Mouse (Mus musculus): ENCODE data around the gene Plekhj1. TPM values are rescaled to one million over a fixed set of nuclear protein-coding genes. Genes with fewer than 3 reads are reported as not detected.

Gene Plekhj1
- total and polyA plus RNA-seq, 2 experiments from 2014 or later: 74.4 to 99.4 TPM

GRCm38 (mm10) chr10:80842334-80842733 lies 43.9 kb upstream of the Plekhj1 start:
- Histone ChIP-seq H3K36me3 (ENCODE audit: insufficient read depth, low read length) (no peaks in the 10 kb centered on the region), H3K27ac (no peak overlapping the region), H3K4me2 (ENCODE audit: low read depth, low read length) (peak overlapping the region; percentile 78), H3K27me3 (ENCODE audit: insufficient read depth, low read length) (no peaks in the 10 kb centered on the region), H3K9ac (replicated peaks; ENCODE audit: low read length) (no peak overlapping the region), H3K4me1 (ENCODE audit: insufficient read depth, low read length) (no peaks in the 10 kb centered on the region; the same call in 1 of the 2 replicates), H3K4me3 (ENCODE audit: low read length) (no peak overlapping the region), H3K9me3 (ENCODE audit: low read length) (no peaks in the 10 kb centered on the region)
- no peak for TF ChIP-seq CTCF (IDR thresholded peaks at IDR 0.05; ENCODE audit: low read depth)
- DNase-seq (ENCODE audit: low spot score) (no peak), ATAC-seq (no peak)
- 80% methylated on average over 15 of the region's 15 CpGs for WGBS

GRCm38 (mm10) chr10:80841685-80842084 lies 43.3 kb upstream of the Plekhj1 start:
- no peak for TF ChIP-seq CTCF (IDR thresholded peaks at IDR 0.05; ENCODE audit: low read depth)
- no peaks in the 10 kb centered on the region for H3K27me3 ChIP-seq (ENCODE audit: insufficient read depth, low read length)
- H3K4me3 ChIP-seq (ENCODE audit: low read length): no peak overlapping the region
- H3K9me3 ChIP-seq (ENCODE audit: low read length): no peaks in the 10 kb centered on the region
- H3K27ac ChIP-seq: no peak overlapping the region
- 73% methylated on average over 2 of the region's 2 CpGs for WGBS
- peak; percentile 28 for DNase-seq (ENCODE audit: low spot score)
- H3K4me1 ChIP-seq (ENCODE audit: insufficient read depth, low read length): no peaks in the 10 kb centered on the region; the same call in 1 of the 2 replicates
- no peaks in the 10 kb centered on the region for H3K36me3 ChIP-seq (ENCODE audit: insufficient read depth, low read length)
- no peak overlapping the region for H3K9ac ChIP-seq (replicated peaks; ENCODE audit: low read length)
- ATAC-seq: no peak
- no peak overlapping the region for H3K4me2 ChIP-seq (ENCODE audit: low read depth, low read length)

GRCm38 (mm10) chr10:80839848-80840247 lies 41.4 kb upstream of the Plekhj1 start:
- no peaks in the 10 kb centered on the region for H3K27me3 ChIP-seq (ENCODE audit: insufficient read depth, low read length)
- H3K4me1 ChIP-seq (ENCODE audit: insufficient read depth, low read length): no peaks in the 10 kb centered on the region; the same call in 1 of the 2 replicates
- DNase-seq (ENCODE audit: low spot score): no peak
- no peak overlapping the region for H3K4me3 ChIP-seq (ENCODE audit: low read length)
- 42% methylated on average over 6 of the region's 6 CpGs for WGBS
- no peaks in the 10 kb centered on the region for H3K36me3 ChIP-seq (ENCODE audit: insufficient read depth, low read length)
- ATAC-seq: no peak
- no peak overlapping the region for H3K4me2 ChIP-seq (ENCODE audit: low read depth, low read length)
- H3K9ac ChIP-seq (replicated peaks; ENCODE audit: low read length): no peak overlapping the region
- H3K27ac ChIP-seq: no peak overlapping the region
- H3K9me3 ChIP-seq (ENCODE audit: low read length): no peaks in the 10 kb centered on the region
- no peak for TF ChIP-seq CTCF (IDR thresholded peaks at IDR 0.05; ENCODE audit: low read depth)

GRCm38 (mm10) chr10:80838346-80838912 lies 40.0 kb upstream of the Plekhj1 start:
- Histone ChIP-seq H3K36me3 (ENCODE audit: insufficient read depth, low read length) (no peaks in the 10 kb centered on the region), H3K4me3 (ENCODE audit: low read length) (no peak overlapping the region), H3K9me3 (ENCODE audit: low read length) (no peaks in the 10 kb centered on the region), H3K4me1 (ENCODE audit: insufficient read depth, low read length) (no peaks in the 10 kb centered on the region), H3K27ac (no peak overlapping the region), H3K4me2 (ENCODE audit: low read depth, low read length) (no peak overlapping the region), H3K27me3 (ENCODE audit: insufficient read depth, low read length) (no peaks in the 10 kb centered on the region), H3K9ac (replicated peaks; ENCODE audit: low read length) (no peak overlapping the region)
- 72% methylated on average over 2 of the region's 2 CpGs for WGBS
- DNase-seq (ENCODE audit: low spot score) (no peak), ATAC-seq (no peak)
- no peak for TF ChIP-seq CTCF (IDR thresholded peaks at IDR 0.05; ENCODE audit: low read depth)

GRCm38 (mm10) chr10:80837827-80838226 lies 39.4 kb upstream of the Plekhj1 start:
- Histone ChIP-seq H3K4me3 (ENCODE audit: low read length) (no peak overlapping the region), H3K4me1 (ENCODE audit: insufficient read depth, low read length) (no peaks in the 10 kb centered on the region), H3K27me3 (ENCODE audit: insufficient read depth, low read length) (no peaks in the 10 kb centered on the region), H3K9ac (replicated peaks; ENCODE audit: low read length) (no peak overlapping the region), H3K9me3 (ENCODE audit: low read length) (no peaks in the 10 kb centered on the region), H3K36me3 (ENCODE audit: insufficient read depth, low read length) (no peaks in the 10 kb centered on the region), H3K4me2 (ENCODE audit: low read depth, low read length) (no peak overlapping the region), H3K27ac (no peak overlapping the region)
- WGBS: 26% methylated on average over 2 of the region's 2 CpGs
- ATAC-seq: no peak
- no peak for DNase-seq (ENCODE audit: low spot score)
- no peak for TF ChIP-seq CTCF (IDR thresholded peaks at IDR 0.05; ENCODE audit: low read depth)

GRCm38 (mm10) chr10:80836949-80837379 lies 38.5 kb upstream of the Plekhj1 start:
- ATAC-seq (no peak), DNase-seq (ENCODE audit: low spot score) (peak; percentile 22)
- H3K4me1 ChIP-seq (ENCODE audit: insufficient read depth, low read length): no peaks in the 10 kb centered on the region
- H3K9me3 ChIP-seq (ENCODE audit: low read length): no peaks in the 10 kb centered on the region
- WGBS: 41% methylated on average over 7 of the region's 7 CpGs
- 0 out of 2 replicates have a peak overlapping the region, but pooled peaks have one; percentile 5 for H3K27ac ChIP-seq
- TF ChIP-seq CTCF (IDR thresholded peaks at IDR 0.05; ENCODE audit: low read depth): no peak
- no peaks in the 10 kb centered on the region for H3K36me3 ChIP-seq (ENCODE audit: insufficient read depth, low read length)
- no peak overlapping the region for H3K9ac ChIP-seq (replicated peaks; ENCODE audit: low read length)
- no peaks in the 10 kb centered on the region for H3K27me3 ChIP-seq (ENCODE audit: insufficient read depth, low read length)
- no peak overlapping the region for H3K4me3 ChIP-seq (ENCODE audit: low read length)
- H3K4me2 ChIP-seq (ENCODE audit: low read depth, low read length): no peak overlapping the region

- Histone ChIP-seq H3K36me3 (ENCODE audit: insufficient read depth, low read length) (no peaks in the 10 kb centered on the region), H3K4me1 (ENCODE audit: insufficient read depth, low read length) (no peaks in the 10 kb centered on the region), H3K9ac (replicated peaks; ENCODE audit: low read length) (no peak overlapping the region), H3K27ac (no peak overlapping the region), H3K27me3 (ENCODE audit: insufficient read depth, low read length) (no peaks in the 10 kb centered on the region), H3K9me3 (ENCODE audit: low read length) (no peaks in the 10 kb centered on the region), H3K4me3 (ENCODE audit: low read length) (no peak overlapping the region), H3K4me2 (ENCODE audit: low read depth, low read length) (no peak overlapping the region)
- ATAC-seq (no peak), DNase-seq (ENCODE audit: low spot score) (peak; percentile 50)
- WGBS: 54% methylated on average over 30 of the region's 30 CpGs
- TF ChIP-seq CTCF (IDR thresholded peaks at IDR 0.05; ENCODE audit: low read depth): no peak
Measured at GRCm38 (mm10) chr10:80835617-80836016, 37.2 kb upstream of the Plekhj1 start.
